Mouse (Mus musculus) colon, adult 2 months (tissue): ENCODE results near the gene Usp29. TPM values are rescaled to one million over a fixed set of nuclear protein-coding genes. Genes with fewer than 3 reads are reported as not detected.

Source experiments
- polyA plus RNA-seq: library from polyadenylated mRNA; depleted of rRNA; stranded (reverse); fragments of >200 nt; gene quantifications from 2 replicates; pipeline ENCODE4 v1.2.3, GENCODE M21; 2012; rRNA removed

Gene Usp29
- 0.06 and 0.12 TPM in 2 replicates for polyA plus RNA-seq

DNA sequence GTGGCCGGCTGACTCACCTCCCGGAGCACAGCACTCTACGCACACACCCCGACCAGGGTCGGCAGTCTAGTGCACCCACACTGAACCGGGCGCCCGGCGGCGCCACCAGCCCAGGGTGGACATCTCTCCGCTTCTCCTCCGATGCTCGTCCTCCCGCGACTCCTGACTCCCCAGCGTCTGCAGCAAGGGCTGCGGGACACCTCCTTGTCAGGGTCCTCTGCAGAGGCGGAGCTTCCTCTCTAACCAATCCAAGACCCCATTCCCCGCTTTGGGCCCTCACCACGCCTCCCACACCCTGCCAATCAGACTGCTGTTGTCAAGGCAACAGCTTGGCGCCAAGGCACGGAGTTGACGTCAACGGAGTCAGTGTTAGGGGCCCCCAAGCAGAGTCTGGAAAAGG is at the start of gene Usp29, which contains the start of gene Peg3:
Gene Usp29, plus strand, starts transcription at position 338 of the 400 bp plus-strand sequence.
Gene Peg3, minus strand, starts transcription at position 191 of the 400 bp plus-strand sequence.

DNA sequence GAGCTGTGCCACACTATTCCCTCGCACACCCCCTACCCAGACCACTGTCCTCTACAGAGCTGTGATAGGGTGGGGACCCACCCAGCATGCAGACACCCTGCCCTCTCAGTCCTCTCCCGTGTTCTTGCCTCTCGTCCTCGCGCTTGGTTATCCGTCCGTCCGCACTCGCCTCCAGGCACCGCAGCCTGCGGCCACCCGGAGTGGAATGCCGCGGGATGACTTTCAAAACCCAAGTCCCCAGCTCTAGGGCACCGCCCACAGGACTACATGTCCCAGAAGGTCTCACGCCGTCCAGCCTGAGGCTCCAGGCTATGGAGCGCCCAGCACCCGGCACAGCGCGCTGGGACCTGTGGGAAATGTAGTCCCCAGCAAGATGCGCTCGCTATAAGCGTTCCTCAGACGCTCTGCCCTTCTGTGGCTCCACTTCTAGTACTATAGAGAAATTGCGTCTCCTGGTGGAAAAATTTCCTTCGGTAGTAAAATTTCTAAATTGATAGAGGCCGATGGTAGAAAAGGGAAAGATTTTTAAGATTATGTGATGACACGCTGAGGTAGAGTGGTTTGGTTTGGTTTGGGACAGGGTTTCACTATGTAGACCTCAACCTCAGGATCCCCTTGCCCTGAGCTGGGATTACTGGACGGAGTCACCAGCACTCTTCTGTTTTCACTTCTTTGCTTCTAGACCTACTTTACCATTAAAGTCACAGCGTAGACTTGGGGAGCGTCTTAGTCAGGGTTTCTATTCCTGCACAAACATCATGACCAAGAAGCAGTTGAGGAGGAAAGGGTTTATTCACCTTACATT is 33.9 kb upstream of the Usp29 start, which contains the start of gene Zim1:
Gene Zim1, minus strand, starts transcription at position 210 of the 805 bp plus-strand sequence.

DNA sequence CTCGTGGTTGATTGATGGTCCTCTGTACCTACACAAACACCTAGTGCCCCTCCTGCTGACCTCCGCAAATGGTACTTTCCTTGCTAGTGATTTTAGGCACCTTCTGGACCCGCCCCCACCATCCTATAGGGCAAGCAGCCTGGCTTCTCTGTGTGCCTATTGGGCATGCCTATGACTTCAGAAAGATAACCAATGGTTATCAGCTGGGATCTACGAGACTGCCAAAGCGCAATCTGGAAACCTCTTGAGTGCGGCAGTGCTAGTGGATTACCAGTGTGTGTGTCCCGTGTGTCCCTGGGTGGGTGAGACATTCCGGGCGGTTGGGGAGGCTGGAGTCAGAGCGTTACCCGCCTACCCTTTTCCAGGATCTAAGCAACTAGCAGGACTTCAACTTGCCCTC is 264.9 kb downstream of the Usp29 start, which contains the start of gene Aurkc:
Gene Aurkc, plus strand, starts transcription at position 50 of the 400 bp plus-strand sequence.

Other genes starting within 250 kb of the Usp29 start
- not detected in 2 replicates for gene Olfr5, start 243.6 kb upstream of the Usp29 start, polyA plus RNA-seq
- gene Olfr1347, start 230.8 kb upstream of the Usp29 start, polyA plus RNA-seq = not detected in 2 replicates
- gene Olfr1348, start 221.8 kb upstream of the Usp29 start, polyA plus RNA-seq = not detected in 2 replicates
- gene Olfr1349, start 207.6 kb upstream of the Usp29 start, polyA plus RNA-seq = not detected in 2 replicates
- not detected in 2 replicates for gene Olfr1350, start 165.7 kb upstream of the Usp29 start, polyA plus RNA-seq
- 0.03 TPM in 1 of 2 replicates, not detected in the other for gene Zim1, start 34.1 kb upstream of the Usp29 start, polyA plus RNA-seq
- 1.3 and 1.4 TPM in 2 replicates for gene Peg3, start 147 bp upstream of the Usp29 start, polyA plus RNA-seq